8 mouse cellular contexts compared by ENCODE assay signal in the genomic region with DNA sequence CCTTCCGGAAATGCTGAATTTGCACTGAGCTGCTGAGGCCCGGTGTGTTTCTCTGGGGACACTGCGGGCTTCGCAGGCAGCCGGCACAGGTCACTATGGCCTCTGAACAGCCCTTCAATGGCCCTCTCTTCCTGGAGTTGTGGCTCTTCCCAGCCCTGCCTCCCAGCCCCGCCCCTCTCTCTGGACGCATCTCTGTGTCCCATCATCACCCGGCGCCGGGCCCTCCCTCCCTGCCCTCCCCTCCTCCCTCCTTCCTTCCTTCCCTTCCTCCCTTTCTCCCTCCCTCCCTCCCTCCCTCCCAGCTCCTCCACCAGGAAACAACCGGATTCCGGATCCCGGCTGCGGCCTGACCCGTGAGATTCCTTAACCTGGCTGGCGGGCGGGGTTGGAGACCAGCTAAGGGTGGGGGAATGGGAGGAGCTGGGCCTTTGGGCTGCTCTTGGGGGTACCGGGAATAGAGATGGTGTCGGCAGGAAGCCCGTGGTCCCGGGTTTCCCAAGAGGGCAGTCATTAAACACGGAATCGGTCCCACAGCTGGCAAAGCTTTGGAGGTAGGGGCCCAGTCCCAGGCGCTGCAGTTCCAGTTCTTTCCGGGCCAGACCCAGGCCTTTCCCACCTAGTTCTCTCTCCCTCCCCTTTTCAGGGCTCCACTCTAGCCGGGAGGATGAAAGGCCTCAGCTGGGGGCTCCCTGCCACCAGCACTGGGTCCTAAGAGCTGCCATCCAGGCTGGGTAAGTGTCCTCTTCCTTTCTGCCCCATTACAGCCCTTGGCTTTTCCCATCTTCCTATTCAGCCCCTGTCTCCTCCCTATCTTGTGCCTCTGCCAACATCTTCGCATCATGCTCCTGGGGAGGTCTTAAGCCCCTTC. TPM values are rescaled to one million over a fixed set of nuclear protein-coding genes. Genes with fewer than 3 reads are reported as not detected.
DNase-seq lines count a peak whose midpoint lies in the region; ATAC-seq and TF ChIP-seq lines count a peak whose summit lies in the region.

A gene (plus strand): TSS at position 224 of the 868 bp plus-strand sequence.
A gene (plus strand): TSS at position 288 of the 868 bp plus-strand sequence.

- H3K36me3 ChIP-seq in hindbrain, embryonic 11.5 days (ENCODE audit: control insufficient read depth, insufficient read depth, low read length) = no peaks in the 10 kb centered on the region

- no peak for TF ChIP-seq CTCF in Patski (IDR thresholded peaks at IDR 0.05)

- peak within 1 kb of the TSS; percentile 74 for H3K9ac ChIP-seq in hindbrain, embryonic 11.5 days (ENCODE audit: low read depth, low read length)

- 0 out of 2 replicates have a peak, but pooled peaks cover 4% of the 10 kb centered on the region for H3K4me1 ChIP-seq in hindbrain, embryonic 11.5 days (replicated peaks; ENCODE audit: control insufficient read depth, insufficient read depth, low read length)

- CTCF ChIA-PET in Patski (lab: Charles Lee) = interaction anchor here (1.4 to 2.6 kb wide), 2 partner anchors 11 to 132 kb away, joined by 3 to 6 read pairs; a partner anchor contains a TSS

- in situ Hi-C loops in Patski (cut with MboI; ENCODE audit: low pct_unique_long_range_greater_than_20kb) = loop anchor here (25.0 kb wide), 1 partner anchor 704 kb away; a partner anchor contains a TSS

- H3K4me3 ChIP-seq in hindbrain, embryonic 11.5 days (ENCODE audit: low read depth, low read length) = peak within 1 kb of the TSS; percentile 58

- no peak for DNase-seq in Patski (ENCODE audit: low read depth, low spot score)
- DNase-seq in cerebellum, postnatal 14 days = peak; percentile 89 to 96
- DNase-seq in frontal cortex, postnatal 10 days (ENCODE audit: low spot score in 2 of 2) = peak; percentile 62 to 73
- DNase-seq in hindbrain, embryonic 11.5 days (ENCODE audit: low spot score) = peak; percentile 91
- DNase-seq in layer of hippocampus, postnatal 14 days (ENCODE audit: low spot score in 2 of 2) = peak; percentile 61 to 74
- DNase-seq in lung, postnatal 14 days = peak; percentile 85
- peak; percentile 71 for DNase-seq in retina, adult 2 months (ENCODE audit: low read depth, low spot score)
- peak; percentile 53 for DNase-seq in urinary bladder, postnatal 10 days (ENCODE audit: low spot score)

- peak within 1 kb of the TSS; percentile 59 for H3K4me2 ChIP-seq in hindbrain, embryonic 11.5 days (replicated peaks; ENCODE audit: low read depth, low read length)

- no peaks in the 10 kb centered on the region for H3K27me3 ChIP-seq in Patski
- no peaks in the 10 kb centered on the region for H3K27me3 ChIP-seq in hindbrain, embryonic 11.5 days (ENCODE audit: control insufficient read depth, insufficient read depth, low read length)

- H3K27ac ChIP-seq in hindbrain, embryonic 11.5 days (ENCODE audit: low read depth, low read length) = peak within 1 kb of the TSS; percentile 89

- under 1% methylated on average over 26 of the region's 27 CpGs for WGBS in hindbrain, embryonic 11.5 days

- POLR2A ChIA-PET in Patski (lab: Charles Lee) = interaction anchor here (0.7 to 1.0 kb wide), 2 partner anchors 9 to 11 kb away, joined by 3 to 4 read pairs; no protein-coding TSS in a partner anchor

- ATAC-seq in Patski = peak; percentile 86
- peak; percentile 91 for ATAC-seq in hindbrain, embryonic 11.5 days (ENCODE audit: low FRiP score)

- H3K9me3 ChIP-seq in hindbrain, embryonic 11.5 days (ENCODE audit: control insufficient read depth, low read length) = no peaks in the 10 kb centered on the region

RNA-seq across cellular contexts. Expression of the first gene that starts in this region (rescaled TPM):
- 37.7 TPM for polyA plus RNA-seq in Patski (2021)
- 3.2 and 4.3 TPM in 2 replicates for polyA plus RNA-seq in hindbrain, embryonic 11.5 days (2014; fragmentation: Nextera tagmentation; extraction: Ambion mirVana)
- 10 to 100 TPM; 95.3 to 96.8 TPM for total RNA-seq in layer of hippocampus, postnatal 14 days (2021)

RNA-seq across cellular contexts. Expression of the second gene that starts in this region (rescaled TPM):
- 1.2 TPM for polyA plus RNA-seq in Patski (2021)
- polyA plus RNA-seq in hindbrain, embryonic 11.5 days (2014; fragmentation: Nextera tagmentation; extraction: Ambion mirVana) = not detected in 2 replicates
- total RNA-seq in layer of hippocampus, postnatal 14 days (2021) = under 1 TPM; 0.30 to 0.88 TPM
